Mouse (Mus musculus) cortical plate, adult 2 months (tissue): Measurements from ENCODE around the gene Pik3c2b. TPM values are rescaled to one million over a fixed set of nuclear protein-coding genes. Genes with fewer than 3 reads are reported as not detected.

Experiments
- H3K27ac ChIP-seq: fragments of 200-500 bp; 2 replicates; pipeline ENCODE4 v1.5.1; 2012; ENCODE audit warnings: low read length, control low read depth, inconsistent platforms; ENCODE audit not compliant: insufficient read depth
- H3K4me1 ChIP-seq: fragments of 200-500 bp; 2 replicates; pipeline ENCODE4 v1.6.1; 2011; ENCODE audit warnings: low read length; ENCODE audit not compliant: control insufficient read depth, insufficient read depth
- H3K4me3 ChIP-seq: fragments of 200-500 bp; 2 replicates; pipeline ENCODE4 v1.5.1; 2011; ENCODE audit warnings: mild to moderate bottlenecking, low read length, control low read depth; ENCODE audit not compliant: insufficient read depth
- CTCF ChIP-seq: fragments of 200-500 bp; IDR thresholded peaks from 2 replicates; pipeline ENCODE4 v1.5.1; 2011; ENCODE audit warnings: mild to moderate bottlenecking, control low read depth, low read length; ENCODE audit not compliant: insufficient read depth; ENCODE audit errors: extremely low read depth
- POLR2A ChIP-seq: fragments of 200-500 bp; IDR thresholded peaks from 2 replicates; pipeline ENCODE4 v1.6.1; 2011; ENCODE audit warnings: mild to moderate bottlenecking, low read length, control low read depth; ENCODE audit not compliant: insufficient read depth; ENCODE audit errors: extremely low read depth
- polyA plus RNA-seq: library from polyadenylated mRNA; depleted of rRNA; stranded (reverse); fragments of >200 nt; gene quantifications from 2 replicates; pipeline ENCODE4 v1.2.3, GENCODE M21; 2012

The Pik3c2b gene
- polyA plus RNA-seq, 1 experiment = 12.0 TPM

GRCm38 (mm10) chr1:133131936-133132335, 86.5 kb downstream of the Pik3c2b start:
- peaks cover 3% of the 10 kb centered on the region for H3K4me1 ChIP-seq
- TF ChIP-seq CTCF = no peak
- no peak for TF ChIP-seq POLR2A
- H3K4me3 ChIP-seq = peak overlapping the region; percentile 95
- peak overlapping the region; percentile 94 for H3K27ac ChIP-seq

- peaks cover 3% of the 10 kb centered on the region for H3K4me1 ChIP-seq
- peak overlapping the region; percentile 95 for H3K4me3 ChIP-seq
- H3K27ac ChIP-seq = peak overlapping the region; percentile 94; the same call in 1 of the 2 replicates
- TF ChIP-seq CTCF (no peak), POLR2A (no peak)
Observed at GRCm38 (mm10) chr1:133132388-133133326, 87.2 kb downstream of the Pik3c2b start.

- Histone ChIP-seq H3K4me1 (peaks cover 3% of the 10 kb centered on the region), H3K27ac (no peak overlapping the region; the same call in 1 of the 2 replicates), H3K4me3 (peak overlapping the region; percentile 95)
- TF ChIP-seq POLR2A (no peak), CTCF (no peak)
Observed at GRCm38 (mm10) chr1:133133425-133133824, 88.0 kb downstream of the Pik3c2b start.

- Histone ChIP-seq H3K4me1 (peaks cover 3% of the 10 kb centered on the region), H3K4me3 (peak overlapping the region; percentile 95), H3K27ac (no peak overlapping the region)
- no peak for TF ChIP-seq POLR2A
- no peak for TF ChIP-seq CTCF
Observed at GRCm38 (mm10) chr1:133134071-133134470, 88.6 kb downstream of the Pik3c2b start.

- H3K4me1 ChIP-seq = peaks cover 3% of the 10 kb centered on the region
- H3K4me3 ChIP-seq = peak overlapping the region; percentile 95
- TF ChIP-seq CTCF = no peak
- no peak for TF ChIP-seq POLR2A
- no peak overlapping the region for H3K27ac ChIP-seq
Observed at GRCm38 (mm10) chr1:133134881-133135280, 89.4 kb downstream of the Pik3c2b start.

- Histone ChIP-seq H3K4me1 (peaks cover 3% of the 10 kb centered on the region), H3K4me3 (no peak overlapping the region; the same call in 1 of the 2 replicates), H3K27ac (no peak overlapping the region)
- no peak for TF ChIP-seq POLR2A
- TF ChIP-seq CTCF = no peak
Observed at GRCm38 (mm10) chr1:133135808-133136207, 90.3 kb downstream of the Pik3c2b start.

GRCm38 (mm10) chr1:133138401-133138800, 92.9 kb downstream of the Pik3c2b start:
- no peak for TF ChIP-seq POLR2A
- no peak for TF ChIP-seq CTCF
- no peak overlapping the region for H3K27ac ChIP-seq

GRCm38 (mm10) chr1:133146014-133147009, 100.8 kb downstream of the Pik3c2b start:
- H3K4me1 ChIP-seq = no peaks in the 10 kb centered on the region
- TF ChIP-seq POLR2A = no peak
- TF ChIP-seq CTCF = peak; percentile 96
- H3K4me3 ChIP-seq = no peak overlapping the region
- H3K27ac ChIP-seq = no peak overlapping the region

More at GRCm38 (mm10) chr1:133138401-133138800, 92.9 kb downstream of the Pik3c2b start:
- Histone ChIP-seq H3K4me1 (peaks cover 3% of the 10 kb centered on the region; the same call in 1 of the 2 replicates), H3K4me3 (no peak overlapping the region)

GRCm38 (mm10) chr1:133147324-133147723, 101.9 kb downstream of the Pik3c2b start:
- TF ChIP-seq CTCF (no peak), POLR2A (no peak)
- Histone ChIP-seq H3K27ac (no peak overlapping the region), H3K4me1 (peaks cover 2% of the 10 kb centered on the region; the same call in 1 of the 2 replicates), H3K4me3 (no peak overlapping the region)
